22 mouse cellular contexts compared by ENCODE assay signal in the genomic region with DNA sequence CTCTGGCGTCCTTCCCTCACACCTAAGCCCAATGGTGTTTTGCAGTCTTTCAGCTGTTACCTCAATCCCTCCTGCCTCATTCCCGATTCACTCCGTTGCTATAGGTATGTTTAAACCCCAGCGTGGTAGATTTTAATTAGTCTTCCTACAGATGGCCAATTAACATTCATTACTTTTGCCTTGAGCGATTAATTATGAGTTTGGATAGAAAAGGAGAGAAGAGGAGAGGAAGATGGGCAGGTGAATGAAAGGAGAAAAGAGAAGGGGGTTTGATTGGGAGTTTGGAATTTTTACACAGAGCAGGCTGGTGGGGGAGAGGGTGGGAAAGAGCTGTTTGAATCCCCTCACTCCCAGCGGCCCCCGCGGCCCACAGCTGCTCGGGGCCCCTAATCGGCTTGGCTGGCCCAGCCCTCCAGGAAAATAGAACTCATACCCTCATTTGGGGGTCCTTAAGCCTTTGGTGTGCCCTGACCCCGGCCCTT. TPM values are rescaled to one million over a fixed set of nuclear protein-coding genes. Genes with fewer than 3 reads are reported as not detected.
DNase-seq lines count a peak whose midpoint lies in the region; ATAC-seq and TF ChIP-seq lines count a peak whose summit lies in the region.
"Had no signal": no experiment of that assay in that cellular context is flagged by ENCODE, and none has a peak within 500 bp of the region (broad histone marks: within the 10 kb centered on the region; RNA-seq: fewer than 3 reads in every experiment).

No protein-coding gene starts in this region.

- no peak overlapping the region for H3K4me2 ChIP-seq in hindbrain, embryonic 14.5 days (replicated peaks)
- no peak overlapping the region for H3K4me2 ChIP-seq in hindbrain, embryonic 11.5 days (replicated peaks; ENCODE audit: low read depth, low read length)
- H3K4me2 ChIP-seq in forebrain, embryonic 12.5 days: peak overlapping the region; percentile 45
- H3K4me2 ChIP-seq in hindbrain, postnatal 0 days (ENCODE audit: low read depth, low read length): 0 out of 2 replicates have a peak overlapping the region, but pooled peaks have one; percentile 7
- H3K4me2 ChIP-seq: limb, embryonic 15.5 days; liver, embryonic 15.5 days; neural tube, embryonic 13.5 days had no signal

- H3K27me3 ChIP-seq in hindbrain, embryonic 14.5 days (ENCODE audit: control insufficient read depth, insufficient read depth, low read length): no peaks in the 10 kb centered on the region
- no peaks in the 10 kb centered on the region; the same call in 1 of the 2 replicates for H3K27me3 ChIP-seq in hindbrain, embryonic 11.5 days (ENCODE audit: control insufficient read depth, insufficient read depth, low read length)
- no peaks in the 10 kb centered on the region for H3K27me3 ChIP-seq in forebrain, embryonic 12.5 days
- H3K27me3 ChIP-seq in hindbrain, postnatal 0 days (ENCODE audit: insufficient read depth, low read length): no peaks in the 10 kb centered on the region
- H3K27me3 ChIP-seq: limb, embryonic 15.5 days; neural tube, embryonic 13.5 days had no signal

- 36% methylated on average over 11 of the region's 11 CpGs for WGBS in hindbrain, embryonic 14.5 days
- 49% methylated on average over 11 of the region's 11 CpGs for WGBS in hindbrain, embryonic 11.5 days
- WGBS in forebrain, embryonic 12.5 days: 10% methylated on average over 11 of the region's 11 CpGs
- whole genome bisulfite sequencing in hindbrain, postnatal 0 days: 39% methylated on average over 11 of the region's 11 CpGs

- H3K4me3 ChIP-seq in hindbrain, embryonic 14.5 days (replicated peaks; ENCODE audit: low read length): no peak overlapping the region
- H3K4me3 ChIP-seq in hindbrain, embryonic 11.5 days (ENCODE audit: low read depth, low read length): no peak overlapping the region
- no peak overlapping the region for H3K4me3 ChIP-seq in forebrain, embryonic 12.5 days (replicated peaks)
- no peak overlapping the region for H3K4me3 ChIP-seq in hindbrain, postnatal 0 days (ENCODE audit: low read length)
- H3K4me3 ChIP-seq: heart, embryonic 10.5 days; layer of hippocampus, adult 2 months; limb, embryonic 15.5 days; liver, embryonic 15.5 days; neural tube, embryonic 13.5 days had no signal

- no peaks in the 10 kb centered on the region for H3K9me3 ChIP-seq in hindbrain, embryonic 14.5 days (ENCODE audit: control insufficient read depth, low read length)
- no peaks in the 10 kb centered on the region for H3K9me3 ChIP-seq in hindbrain, embryonic 11.5 days (ENCODE audit: control insufficient read depth, low read length)
- no peaks in the 10 kb centered on the region for H3K9me3 ChIP-seq in forebrain, embryonic 12.5 days
- no peaks in the 10 kb centered on the region for H3K9me3 ChIP-seq in hindbrain, postnatal 0 days (ENCODE audit: low read length)
- H3K9me3 ChIP-seq: heart, embryonic 10.5 days; limb, embryonic 15.5 days; liver, embryonic 15.5 days; neural tube, embryonic 13.5 days had no signal

- no peaks in the 10 kb centered on the region for H3K36me3 ChIP-seq in hindbrain, embryonic 14.5 days (replicated peaks; ENCODE audit: control insufficient read depth, insufficient read depth)
- H3K36me3 ChIP-seq in hindbrain, embryonic 11.5 days (ENCODE audit: control insufficient read depth, insufficient read depth, low read length): no peaks in the 10 kb centered on the region
- no peaks in the 10 kb centered on the region for H3K36me3 ChIP-seq in forebrain, embryonic 12.5 days (replicated peaks)
- no peaks in the 10 kb centered on the region for H3K36me3 ChIP-seq in hindbrain, postnatal 0 days (ENCODE audit: insufficient read depth, low read length)
- H3K36me3 ChIP-seq: heart, embryonic 10.5 days; limb, embryonic 15.5 days; liver, embryonic 15.5 days; neural tube, embryonic 13.5 days had no signal

- peak; percentile 54 for DNase-seq in hindbrain, embryonic 14.5 days (ENCODE audit: low spot score)
- DNase-seq in hindbrain, embryonic 11.5 days (ENCODE audit: low spot score): no peak
- DNase-seq in hindbrain, postnatal 0 days (ENCODE audit: low spot score): peak; percentile 54
- peak; percentile 47 for DNase-seq in retina, embryonic 14.5 days (ENCODE audit: low spot score)
- DNase-seq in kidney, adult 18-20 months: no peak
- no peak for DNase-seq in lung, postnatal 14 days
- DNase-seq: cerebellum, adult 8-10 months; kidney, adult 2 months; kidney, postnatal 10 days; layer of hippocampus, postnatal 36 days; lung, postnatal 10 days had no signal

- ATAC-seq in hindbrain, embryonic 14.5 days (ENCODE audit: low FRiP score): no peak; the same call in 1 of the 2 replicates
- ATAC-seq in hindbrain, embryonic 11.5 days (ENCODE audit: low FRiP score): no peak
- ATAC-seq in forebrain, embryonic 12.5 days (ENCODE audit: low FRiP score): peak; percentile 88
- peak; percentile 54 for ATAC-seq in hindbrain, postnatal 0 days

- no peak for TF ChIP-seq CTCF in hindbrain, postnatal 0 days (IDR thresholded peaks at IDR 0.05; ENCODE audit: low read depth)

- no peak overlapping the region for H3K9ac ChIP-seq in hindbrain, embryonic 14.5 days
- no peak overlapping the region for H3K9ac ChIP-seq in hindbrain, embryonic 11.5 days (ENCODE audit: low read depth, low read length)
- no peak overlapping the region for H3K9ac ChIP-seq in forebrain, embryonic 12.5 days
- H3K9ac ChIP-seq in hindbrain, postnatal 0 days (replicated peaks; ENCODE audit: low read length): no peak overlapping the region
- H3K9ac ChIP-seq: limb, embryonic 15.5 days; liver, embryonic 15.5 days; neural tube, embryonic 13.5 days had no signal

- no peak overlapping the region; the same call in 1 of the 2 replicates for H3K27ac ChIP-seq in hindbrain, embryonic 14.5 days
- no peak overlapping the region for H3K27ac ChIP-seq in hindbrain, embryonic 11.5 days (ENCODE audit: low read depth, low read length)
- H3K27ac ChIP-seq in forebrain, embryonic 12.5 days: peak overlapping the region; percentile 90
- H3K27ac ChIP-seq in hindbrain, postnatal 0 days: no peak overlapping the region
- H3K27ac ChIP-seq: heart, embryonic 10.5 days; layer of hippocampus, adult 2 months; limb, embryonic 15.5 days; liver, embryonic 15.5 days; neural tube, embryonic 13.5 days had no signal

- H3K4me1 ChIP-seq in hindbrain, embryonic 14.5 days (replicated peaks; ENCODE audit: control insufficient read depth, insufficient read depth, low read length): no peaks in the 10 kb centered on the region
- no peaks in the 10 kb centered on the region for H3K4me1 ChIP-seq in hindbrain, embryonic 11.5 days (replicated peaks; ENCODE audit: control insufficient read depth, insufficient read depth, low read length)
- H3K4me1 ChIP-seq in forebrain, embryonic 12.5 days: peaks cover 33% of the 10 kb centered on the region
- H3K4me1 ChIP-seq in hindbrain, postnatal 0 days (ENCODE audit: insufficient read depth, low read length): no peaks in the 10 kb centered on the region
- H3K4me1 ChIP-seq: liver, embryonic 15.5 days had no signal

RNA-seq across cellular contexts. Expression of a gene that starts 21.8 kb away (rescaled TPM):
- polyA plus RNA-seq in hindbrain, embryonic 14.5 days (2014; fragmentation: Nextera tagmentation; extraction: Ambion mirVana): not detected in 2 replicates
- 0.13 TPM in 1 of 2 replicates, not detected in the other for polyA plus RNA-seq in hindbrain, embryonic 11.5 days (2014; fragmentation: Nextera tagmentation; extraction: Ambion mirVana)
- polyA plus RNA-seq in forebrain, embryonic 12.5 days (2016; fragmentation: Nextera tagmentation; extraction: Ambion mirVana): 71.6 and 89.0 TPM in 2 replicates
- 0.52 and 0.61 TPM in 2 replicates for total RNA-seq in hindbrain, postnatal 0 days (2014; rRNA removed)
- polyA plus RNA-seq in hindbrain, postnatal 0 days (2015; fragmentation: Nextera tagmentation; extraction: Ambion mirVana): 0.11 TPM in 1 of 2 replicates, not detected in the other
- total RNA-seq: gastrocnemius, adult 18-20 months; megakaryocyte, adult 5-6 weeks had no signal
- polyA plus RNA-seq: heart, postnatal 0 days; liver, embryonic 15.5 days; neural tube, embryonic 13.5 days; stomach, embryonic 16.5 days; thymus, postnatal 0 days had no signal

RNA-seq across cellular contexts. Expression of a gene that starts 27.9 kb away (rescaled TPM):
- 38.2 and 42.7 TPM in 2 replicates for polyA plus RNA-seq in hindbrain, embryonic 14.5 days (2014; fragmentation: Nextera tagmentation; extraction: Ambion mirVana)
- 42.8 and 52.0 TPM in 2 replicates for polyA plus RNA-seq in hindbrain, embryonic 11.5 days (2014; fragmentation: Nextera tagmentation; extraction: Ambion mirVana)
- 28.9 and 31.7 TPM in 2 replicates for polyA plus RNA-seq in forebrain, embryonic 12.5 days (2016; fragmentation: Nextera tagmentation; extraction: Ambion mirVana)
- total RNA-seq in hindbrain, postnatal 0 days (2014; rRNA removed): 44.3 and 45.0 TPM in 2 replicates
- 36.1 TPM in 2 replicates for polyA plus RNA-seq in hindbrain, postnatal 0 days (2015; fragmentation: Nextera tagmentation; extraction: Ambion mirVana)

Comparison
In these comparisons a context has a peak if more than half of its experiments do, and no peak if none do; other contexts are left out.
1. ATAC-seq: peak in forebrain, embryonic 12.5 days (single experiment) and hindbrain, postnatal 0 days (single experiment); none in hindbrain, embryonic 14.5 days (single experiment) and hindbrain, embryonic 11.5 days (single experiment).
2. DNase-seq: peak in hindbrain, embryonic 14.5 days (single experiment), hindbrain, postnatal 0 days (single experiment) and retina, embryonic 14.5 days (single experiment); none in hindbrain, embryonic 11.5 days (single experiment), kidney, adult 18-20 months (single experiment) and lung, postnatal 14 days (single experiment).
3. H3K4me2 ChIP-seq: peak in forebrain, embryonic 12.5 days (single experiment) and hindbrain, postnatal 0 days (single experiment); none in hindbrain, embryonic 14.5 days (single experiment) and hindbrain, embryonic 11.5 days (single experiment).
4. RNA of a gene that starts 21.8 kb away (polyA plus RNA-seq): 71.6 to 89.0 TPM in forebrain, embryonic 12.5 days; 0.11 TPM in hindbrain, postnatal 0 days, not detected in hindbrain, embryonic 14.5 days and 0.13 TPM in hindbrain, embryonic 11.5 days; every median in the first group is over 10 times any median in the second.